Comparison of ENCODE assay signal across 8 mouse cellular contexts in the genomic region with DNA sequence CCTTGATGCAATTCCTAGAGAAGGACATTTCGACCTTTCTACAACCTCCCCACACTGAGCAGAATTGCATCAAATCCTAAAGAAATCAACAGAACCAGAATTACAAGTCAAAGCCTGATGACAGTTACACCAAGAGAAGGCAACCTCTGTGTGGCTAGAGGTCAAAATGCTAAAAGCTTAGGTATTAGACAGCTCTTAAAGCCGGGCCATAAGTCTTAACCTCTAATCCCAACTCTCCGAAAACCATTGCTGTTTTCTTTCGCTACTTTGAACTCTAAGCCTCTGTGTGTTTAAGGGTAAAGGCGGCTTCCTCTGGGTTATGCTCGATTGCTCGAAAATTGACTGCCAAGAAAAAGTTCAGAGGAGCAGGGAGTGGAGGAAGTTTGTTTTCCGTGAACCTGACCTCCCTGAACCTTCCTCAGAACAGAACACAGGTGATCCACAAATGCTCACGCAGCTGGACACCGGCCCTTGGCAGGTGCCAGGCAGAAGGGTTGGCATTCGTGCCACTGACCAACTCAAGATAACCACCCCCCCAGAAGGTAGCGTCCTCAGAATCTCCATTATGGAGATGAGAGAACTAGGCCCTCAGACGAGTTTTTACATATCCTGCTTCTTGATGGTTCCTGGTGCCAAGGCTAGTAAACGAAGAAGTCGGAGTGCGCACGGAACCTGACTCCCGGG. TPM values are rescaled to one million over a fixed set of nuclear protein-coding genes. Genes with fewer than 3 reads are reported as not detected.
A peak's percentile ranks its signal among the peaks of the same experiment; 100 is the strongest.
DNase-seq lines count a peak whose midpoint lies in the region; ATAC-seq and TF ChIP-seq lines count a peak whose summit lies in the region.

No protein-coding gene starts in this region.

- peak overlapping the region; percentile 34 for H3K9ac ChIP-seq in lung, postnatal 0 days (replicated peaks; ENCODE audit: low read depth)
- peak overlapping the region; percentile 72 for H3K9ac ChIP-seq in embryonic facial prominence, embryonic 12.5 days
- H3K9ac ChIP-seq in hindbrain, embryonic 15.5 days = peak overlapping the region; percentile 65
- H3K9ac ChIP-seq in liver, postnatal 0 days (replicated peaks) = peak overlapping the region; percentile 83

- no peaks in the 10 kb centered on the region for H3K9me3 ChIP-seq in lung, postnatal 0 days (ENCODE audit: low read length)
- no peaks in the 10 kb centered on the region for H3K9me3 ChIP-seq in embryonic facial prominence, embryonic 12.5 days
- no peaks in the 10 kb centered on the region for H3K9me3 ChIP-seq in hindbrain, embryonic 15.5 days
- H3K9me3 ChIP-seq in liver, postnatal 0 days (ENCODE audit: low read length) = no peaks in the 10 kb centered on the region

- peak overlapping the region; percentile 95 for H3K27ac ChIP-seq in lung, postnatal 0 days (ENCODE audit: low read length)
- peak overlapping the region; percentile 93 for H3K27ac ChIP-seq in embryonic facial prominence, embryonic 12.5 days
- peak overlapping the region; percentile 88 for H3K27ac ChIP-seq in hindbrain, embryonic 15.5 days (replicated peaks)
- H3K27ac ChIP-seq in liver, postnatal 0 days (ENCODE audit: low read depth) = peak overlapping the region; percentile 90

- no peak for TF ChIP-seq CTCF in lung, postnatal 0 days (IDR thresholded peaks at IDR 0.05)
- no peak for TF ChIP-seq CTCF in liver, postnatal 0 days (IDR thresholded peaks at IDR 0.05; ENCODE audit: low read depth)

- peak overlapping the region; percentile 60 for H3K4me3 ChIP-seq in lung, postnatal 0 days (ENCODE audit: low read depth, low read length)
- H3K4me3 ChIP-seq in embryonic facial prominence, embryonic 12.5 days = peak overlapping the region; percentile 58
- peak overlapping the region; percentile 63 for H3K4me3 ChIP-seq in hindbrain, embryonic 15.5 days
- H3K4me3 ChIP-seq in liver, postnatal 0 days (ENCODE audit: low read depth, low read length) = peak overlapping the region; percentile 75

- no peak for ATAC-seq in lung, postnatal 0 days
- 0 out of 2 replicates have a peak, but pooled peaks have one; percentile 1 for ATAC-seq in embryonic facial prominence, embryonic 12.5 days (ENCODE audit: insufficient number of reproducible peaks, insufficient read depth, low FRiP score, low TSS enrichment)
- 0 out of 2 replicates have a peak, but pooled peaks have one; percentile 3 for ATAC-seq in hindbrain, embryonic 15.5 days (ENCODE audit: low FRiP score, low read depth)
- no peak for ATAC-seq in liver, postnatal 0 days

- 20% methylated on average over 18 of the region's 18 CpGs for WGBS in lung, postnatal 0 days
- 17% methylated on average over 18 of the region's 18 CpGs for WGBS in embryonic facial prominence, embryonic 12.5 days
- WGBS in hindbrain, embryonic 15.5 days = 30% methylated on average over 18 of the region's 18 CpGs
- WGBS in liver, postnatal 0 days (ENCODE audit: insufficient replicate concordance) = 25% methylated on average over 18 of the region's 18 CpGs

- H3K36me3 ChIP-seq in lung, postnatal 0 days (ENCODE audit: insufficient read depth, low read length) = no peaks in the 10 kb centered on the region
- H3K36me3 ChIP-seq in embryonic facial prominence, embryonic 12.5 days = no peaks in the 10 kb centered on the region
- H3K36me3 ChIP-seq in hindbrain, embryonic 15.5 days = no peaks in the 10 kb centered on the region
- H3K36me3 ChIP-seq in liver, postnatal 0 days (replicated peaks; ENCODE audit: insufficient read depth, low read length) = no peaks in the 10 kb centered on the region

- H3K27me3 ChIP-seq in lung, postnatal 0 days (replicated peaks; ENCODE audit: insufficient read depth, low read length) = no peaks in the 10 kb centered on the region
- peaks cover 7% of the 10 kb centered on the region; the same call in 1 of the 2 replicates for H3K27me3 ChIP-seq in embryonic facial prominence, embryonic 12.5 days
- H3K27me3 ChIP-seq in hindbrain, embryonic 15.5 days = no peaks in the 10 kb centered on the region
- H3K27me3 ChIP-seq in liver, postnatal 0 days (ENCODE audit: insufficient read depth, low read length) = no peaks in the 10 kb centered on the region

- peak overlapping the region; percentile 56 for H3K4me2 ChIP-seq in lung, postnatal 0 days (replicated peaks; ENCODE audit: low read depth, low read length)
- peak overlapping the region; percentile 61 for H3K4me2 ChIP-seq in embryonic facial prominence, embryonic 12.5 days (replicated peaks)
- H3K4me2 ChIP-seq in hindbrain, embryonic 15.5 days = peak overlapping the region; percentile 67
- peak overlapping the region; percentile 76 for H3K4me2 ChIP-seq in liver, postnatal 0 days (ENCODE audit: low read depth, low read length)

- DNase-seq in lung, postnatal 0 days (ENCODE audit: low spot score) = peak; percentile 11
- no peak for DNase-seq in lung, postnatal 14 days
- DNase-seq in liver, postnatal 0 days = no peak
- DNase-seq in embryo, embryonic 11 days = no peak
- no peak for DNase-seq in c-Kit-positive CD71-positive TER-119-positive erythroid progenitor cells, embryonic 14.5 days (ENCODE audit: low spot score)
- DNase-seq in adrenal gland, postnatal 14 days = no peak

- no peak for TF ChIP-seq EP300 in lung, postnatal 0 days (IDR thresholded peaks at IDR 0.05)
- no peak for TF ChIP-seq EP300 in liver, postnatal 0 days (IDR thresholded peaks at IDR 0.05; ENCODE audit: low read depth)

- H3K4me1 ChIP-seq in lung, postnatal 0 days (ENCODE audit: insufficient read depth, low read depth, low read length) = peaks cover 2% of the 10 kb centered on the region; the same call in 1 of the 2 replicates
- peaks cover 6% of the 10 kb centered on the region; the same call in 1 of the 2 replicates for H3K4me1 ChIP-seq in embryonic facial prominence, embryonic 12.5 days
- H3K4me1 ChIP-seq in hindbrain, embryonic 15.5 days (replicated peaks) = peaks cover 8% of the 10 kb centered on the region
- H3K4me1 ChIP-seq in liver, postnatal 0 days (ENCODE audit: insufficient read depth) = 0 out of 2 replicates have a peak, but pooled peaks cover 9% of the 10 kb centered on the region

RNA-seq across cellular contexts. Expression of gene Pdha1, which starts 0.9 kb away (rescaled TPM):
- polyA plus RNA-seq in lung, postnatal 0 days (2015; fragmentation: Nextera tagmentation; extraction: Ambion mirVana) = 96.0 and 103 TPM in 2 replicates
- 86.8 and 91.5 TPM in 2 replicates for polyA plus RNA-seq in embryonic facial prominence, embryonic 12.5 days (2016; fragmentation: Nextera tagmentation; extraction: Ambion mirVana)
- polyA plus RNA-seq in hindbrain, embryonic 15.5 days (2015; fragmentation: Nextera tagmentation; extraction: Ambion mirVana) = 151 and 152 TPM in 2 replicates
- polyA plus RNA-seq in liver, postnatal 0 days (2015; fragmentation: Nextera tagmentation; extraction: Ambion mirVana) = 45.5 and 49.3 TPM in 2 replicates
- total RNA-seq in adrenal gland, postnatal 14 days (2021) = 469 and 509 TPM in 2 replicates

Comparison
In these comparisons a context has a peak if more than half of its experiments do, and no peak if none do; other contexts are left out.
1. ATAC-seq: peak in embryonic facial prominence, embryonic 12.5 days (single experiment) and hindbrain, embryonic 15.5 days (single experiment); none in lung, postnatal 0 days (single experiment) and liver, postnatal 0 days (single experiment).
2. Peak in every context shown above with its lines, with median percentiles within 50 percentile points of each other: H3K27ac ChIP-seq, H3K4me2 ChIP-seq, H3K4me3 ChIP-seq and H3K9ac ChIP-seq.